Mouse (Mus musculus) stomach, embryonic 14.5 days (tissue): ENCODE measurements around the gene Aldh1a3. TPM values are rescaled to one million over a fixed set of nuclear protein-coding genes. Genes with fewer than 3 reads are reported as not detected.

Source experiments
- ATAC-seq: fragments of 200-750 bp; cut with Nextera tagmentation; 2 replicates; pipeline ENCODE4 v1.8.0; 2017; ENCODE audit warnings: low read depth, moderate TSS enrichment; ENCODE audit not compliant: insufficient number of reproducible peaks, insufficient read depth, low FRiP score
- H3K27ac ChIP-seq: fragments of 300-500 bp; sonication (generic); 2 replicates; pipeline ENCODE4 v1.5.1; 2014; ENCODE audit warnings: mild to moderate bottlenecking, low read length, moderate library complexity, mixed read lengths
- H3K27me3 ChIP-seq: fragments of 300-500 bp; sonication (generic); 2 replicates; pipeline ENCODE4 v1.6.1; 2014; ENCODE audit warnings: low read length, control low read depth, mixed read lengths; ENCODE audit not compliant: control insufficient read depth, insufficient read depth
- H3K36me3 ChIP-seq: fragments of 300-500 bp; sonication (generic); 2 replicates; pipeline ENCODE4 v1.6.1; 2014; ENCODE audit warnings: mild to moderate bottlenecking, control low read depth, low read length, moderate library complexity, mixed read lengths; ENCODE audit not compliant: control insufficient read depth, insufficient read depth
- H3K4me1 ChIP-seq: fragments of 300-500 bp; sonication (generic); 2 replicates; pipeline ENCODE4 v1.6.1; 2014; ENCODE audit warnings: low read length, control low read depth, mixed read lengths; ENCODE audit not compliant: control insufficient read depth, insufficient read depth
- H3K4me2 ChIP-seq: fragments of 300-500 bp; sonication (generic); replicated peaks from 2 replicates; pipeline ENCODE4 v1.6.1; 2014; ENCODE audit warnings: low read depth, low read length, control low read depth
- H3K4me3 ChIP-seq: fragments of 300-500 bp; sonication (generic); 2 replicates; pipeline ENCODE4 v1.5.1; 2014; ENCODE audit warnings: low read depth, low read length, control low read depth
- H3K9ac ChIP-seq: fragments of 300-500 bp; sonication (generic); replicated peaks from 2 replicates; pipeline ENCODE4 v1.6.1; 2014; ENCODE audit warnings: low read depth, mild to moderate bottlenecking, control low read depth, low read length, moderate library complexity, mixed read lengths
- H3K9me3 ChIP-seq: fragments of 300-500 bp; sonication (generic); 2 replicates; pipeline ENCODE4 v1.6.1; 2016; ENCODE audit warnings: low read depth, low read length, control low read depth; ENCODE audit not compliant: control insufficient read depth
- WGBS: fragments of 180-500 bp; shearing (Covaris S2); extraction: QIAGEN DNeasy Blood & Tissue Kit; methylation state at CpG from one replicate; pipeline ENCODE4 v1.1.7; 2014; 5-methylcytosine and 5-hydroxymethylcytosine counted together
- polyA plus RNA-seq: library from polyadenylated mRNA; unstranded; fragments of >200 nt; fragmentation: Nextera tagmentation; extraction: Ambion mirVana; gene quantifications from 2 replicates; pipeline ENCODE4 v1.2.1, GENCODE M21; 2014

The Aldh1a3 gene
- polyA plus RNA-seq, 1 experiment from 2014 or later: 11.4 TPM

DNA sequence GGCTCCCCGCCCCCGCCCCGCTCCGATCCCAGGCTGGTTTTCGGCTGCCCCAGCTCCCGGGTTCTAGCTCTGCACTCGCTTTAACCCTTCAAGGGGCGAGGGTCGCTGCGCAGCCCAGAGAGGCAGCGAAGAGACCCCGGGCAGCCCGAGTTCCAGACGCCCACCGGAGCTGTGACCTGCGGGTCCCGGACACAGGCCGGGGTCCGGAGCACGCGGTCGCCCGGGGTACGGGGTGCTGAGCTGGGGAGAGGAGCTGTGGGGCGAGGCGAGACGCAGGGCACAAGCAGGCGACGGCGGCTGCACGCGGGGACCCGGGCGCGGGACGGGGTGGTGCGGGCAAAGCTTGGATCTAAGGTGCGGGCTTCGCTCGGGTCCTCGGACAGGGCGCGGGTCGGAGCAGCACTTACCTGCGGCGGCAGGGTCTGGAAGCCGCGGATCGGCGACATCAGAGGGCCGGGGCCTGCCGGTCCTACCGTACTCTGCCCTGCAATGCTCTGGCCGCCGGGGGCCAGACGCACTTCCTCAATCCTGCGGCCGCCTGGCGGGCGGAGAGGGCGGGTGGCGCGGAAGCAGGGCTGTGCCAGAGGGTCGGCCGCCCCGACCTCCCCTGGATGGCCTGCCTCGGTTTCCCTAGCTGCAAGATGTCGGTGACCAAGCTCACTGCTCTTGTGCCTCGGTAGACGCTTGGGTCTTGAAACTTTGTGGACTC, 39.4 kb downstream of the Aldh1a3 start, which contains the start of gene Lrrk1:
Lrrk1 (minus strand) TSS at position 538 of the 709 bp plus-strand sequence.
- H3K27ac ChIP-seq: peak within 1 kb of the TSS; percentile 52; the same call in 1 of the 2 replicates
- peak; percentile 85 for ATAC-seq
- peaks cover 6% of the 10 kb centered on the region; the same call in 1 of the 2 replicates for H3K4me1 ChIP-seq
- H3K4me2 ChIP-seq: peak within 1 kb of the TSS; percentile 95
- no peaks in the 10 kb centered on the region for H3K9me3 ChIP-seq
- no peaks in the 10 kb centered on the region for H3K27me3 ChIP-seq
- WGBS: under 1% methylated on average over 69 of the region's 70 CpGs
- peak within 1 kb of the TSS; percentile 68 for H3K9ac ChIP-seq
- no peaks in the 10 kb centered on the region for H3K36me3 ChIP-seq
- H3K4me3 ChIP-seq: peak within 1 kb of the TSS; percentile 65

- WGBS: 5% methylated on average over 13 of the region's 13 CpGs
- Histone ChIP-seq H3K9me3 (no peaks in the 10 kb centered on the region), H3K27me3 (no peaks in the 10 kb centered on the region), H3K9ac (peak overlapping the region; percentile 68), H3K4me2 (peak overlapping the region; percentile 95), H3K4me1 (peaks cover 6% of the 10 kb centered on the region; the same call in 1 of the 2 replicates), H3K27ac (peak overlapping the region; percentile 52; the same call in 1 of the 2 replicates), H3K4me3 (peak overlapping the region; percentile 65), H3K36me3 (no peaks in the 10 kb centered on the region)
- ATAC-seq: no peak
Measured at GRCm38 (mm10) chr7:66387419-66387812, 39.9 kb downstream of the Aldh1a3 start.

GRCm38 (mm10) chr7:66386411-66386810, 40.9 kb downstream of the Aldh1a3 start:
- H3K4me2 ChIP-seq: no peak overlapping the region
- H3K4me3 ChIP-seq: no peak overlapping the region
- WGBS: 94% methylated on average over 6 of the region's 6 CpGs

DNA sequence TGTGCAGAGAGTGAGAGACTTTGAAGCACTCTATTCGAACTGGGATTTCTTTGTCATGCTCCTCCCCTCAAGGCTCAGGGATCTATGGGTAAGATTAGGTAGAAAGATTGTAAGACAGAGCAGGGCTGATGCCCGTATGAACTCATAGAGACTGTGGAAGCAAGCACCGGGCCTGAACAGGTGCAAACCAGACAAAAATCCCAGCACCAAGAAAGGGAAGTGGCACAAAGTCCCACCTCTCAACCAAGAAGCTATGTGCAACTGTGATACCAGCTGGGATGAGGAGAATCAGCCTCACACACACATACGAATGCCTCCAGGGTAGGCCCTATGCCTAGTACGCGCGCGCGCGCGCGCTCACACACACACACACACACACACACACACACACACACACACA, 41.5 kb downstream of the Aldh1a3 start:
- 91% methylated on average over 12 of the region's 12 CpGs for WGBS
- Histone ChIP-seq H3K4me2 (no peak overlapping the region), H3K9ac (no peak overlapping the region), H3K36me3 (no peaks in the 10 kb centered on the region), H3K27me3 (no peaks in the 10 kb centered on the region), H3K4me3 (no peak overlapping the region), H3K9me3 (no peaks in the 10 kb centered on the region), H3K4me1 (peaks cover 6% of the 10 kb centered on the region; the same call in 1 of the 2 replicates), H3K27ac (no peak overlapping the region)
- no peak for ATAC-seq

More at GRCm38 (mm10) chr7:66386411-66386810, 40.9 kb downstream of the Aldh1a3 start:
- H3K9me3 ChIP-seq: no peaks in the 10 kb centered on the region
- no peak for ATAC-seq
- H3K4me1 ChIP-seq: peaks cover 6% of the 10 kb centered on the region; the same call in 1 of the 2 replicates
- H3K9ac ChIP-seq: no peak overlapping the region
- H3K36me3 ChIP-seq: no peaks in the 10 kb centered on the region
- H3K27me3 ChIP-seq: no peaks in the 10 kb centered on the region
- H3K27ac ChIP-seq: no peak overlapping the region

DNA sequence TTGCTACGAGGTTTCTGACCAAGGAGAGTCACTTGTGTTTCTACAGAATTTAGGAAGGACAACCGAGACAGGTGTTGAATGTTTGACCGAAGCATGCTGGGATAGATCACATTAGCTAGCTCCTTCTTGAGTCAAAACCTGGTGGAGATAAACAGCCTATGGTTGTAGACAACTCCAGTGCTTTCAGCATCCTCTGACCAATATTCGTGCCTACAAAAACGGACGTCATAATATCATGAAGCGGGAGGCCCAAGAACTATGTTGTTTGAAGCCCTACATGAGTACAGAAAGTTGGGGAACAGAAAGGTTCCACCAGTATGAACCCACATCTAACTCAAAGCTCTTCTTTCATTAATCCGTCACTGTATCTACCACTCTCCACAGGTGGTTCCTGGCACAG, 42.4 kb downstream of the Aldh1a3 start:
- H3K36me3 ChIP-seq: no peaks in the 10 kb centered on the region
- H3K4me2 ChIP-seq: no peak overlapping the region
- ATAC-seq: no peak
- no peaks in the 10 kb centered on the region for H3K27me3 ChIP-seq
- WGBS: 87% methylated on average over 8 of the region's 8 CpGs
- no peaks in the 10 kb centered on the region for H3K9me3 ChIP-seq
- no peak overlapping the region for H3K27ac ChIP-seq
- H3K4me1 ChIP-seq: peaks cover 6% of the 10 kb centered on the region; the same call in 1 of the 2 replicates
- no peak overlapping the region for H3K9ac ChIP-seq
- H3K4me3 ChIP-seq: no peak overlapping the region

GRCm38 (mm10) chr7:66384213-66384612, 43.1 kb downstream of the Aldh1a3 start:
- H3K36me3 ChIP-seq: no peaks in the 10 kb centered on the region
- no peak overlapping the region for H3K9ac ChIP-seq
- H3K4me2 ChIP-seq: no peak overlapping the region
- H3K27ac ChIP-seq: no peak overlapping the region
- no peaks in the 10 kb centered on the region for H3K9me3 ChIP-seq
- H3K27me3 ChIP-seq: no peaks in the 10 kb centered on the region
- ATAC-seq: no peak
- H3K4me1 ChIP-seq: peaks cover 6% of the 10 kb centered on the region; the same call in 1 of the 2 replicates
- H3K4me3 ChIP-seq: no peak overlapping the region
- 61% methylated on average over 5 of the region's 5 CpGs for WGBS

- 74% methylated on average over 10 of the region's 10 CpGs for WGBS
- ATAC-seq: no peak
- Histone ChIP-seq H3K4me1 (no peaks in the 10 kb centered on the region), H3K36me3 (no peaks in the 10 kb centered on the region), H3K9ac (no peak overlapping the region; the same call in 1 of the 2 replicates), H3K4me3 (no peak overlapping the region), H3K9me3 (no peaks in the 10 kb centered on the region), H3K27ac (peak overlapping the region; percentile 55; the same call in 1 of the 2 replicates), H3K27me3 (no peaks in the 10 kb centered on the region), H3K4me2 (no peak overlapping the region)
Measured at GRCm38 (mm10) chr7:66376560-66376959, 50.8 kb downstream of the Aldh1a3 start.

GRCm38 (mm10) chr7:66375736-66376135, 51.6 kb downstream of the Aldh1a3 start:
- no peaks in the 10 kb centered on the region for H3K9me3 ChIP-seq
- H3K4me1 ChIP-seq: no peaks in the 10 kb centered on the region
- H3K4me3 ChIP-seq: no peak overlapping the region
- 81% methylated on average over 4 of the region's 4 CpGs for WGBS
- ATAC-seq: no peak
- no peak overlapping the region for H3K4me2 ChIP-seq
- H3K9ac ChIP-seq: no peak overlapping the region
- H3K27ac ChIP-seq: 0 out of 2 replicates have a peak overlapping the region, but pooled peaks have one; percentile 55
- no peaks in the 10 kb centered on the region for H3K36me3 ChIP-seq
- no peaks in the 10 kb centered on the region for H3K27me3 ChIP-seq
